Mouse (Mus musculus) urinary bladder, postnatal 25 days (tissue): ENCODE measurements around the gene Rab17.
A peak's percentile ranks its signal among the peaks of the same experiment; 100 is the strongest.

Source experiments
- DNase-seq: peaks from one replicate; pipeline ENCODE4 v3.0.0; 2022; ENCODE audit warnings: low spot score

Rab17 gene

DNA sequence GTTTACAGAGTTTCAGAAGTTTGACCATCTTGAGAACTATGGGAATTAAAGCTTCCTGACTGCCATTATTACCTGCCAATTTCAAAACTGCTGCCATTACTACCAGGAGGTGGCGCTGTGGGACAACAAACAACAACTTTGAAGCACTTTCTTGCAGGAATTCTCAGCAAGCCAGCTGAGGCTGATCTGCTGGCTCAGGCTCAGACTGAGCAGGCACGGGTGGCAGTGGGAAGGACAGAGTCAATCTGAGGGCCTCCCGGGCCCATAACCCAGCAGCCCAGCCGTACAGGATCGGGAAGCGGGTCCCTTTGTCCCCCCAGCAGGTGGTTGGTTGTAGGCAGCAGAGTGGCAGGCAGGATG is 40.9 kb downstream of the Rab17 start:
- peak; percentile 87 for DNase-seq

DNA sequence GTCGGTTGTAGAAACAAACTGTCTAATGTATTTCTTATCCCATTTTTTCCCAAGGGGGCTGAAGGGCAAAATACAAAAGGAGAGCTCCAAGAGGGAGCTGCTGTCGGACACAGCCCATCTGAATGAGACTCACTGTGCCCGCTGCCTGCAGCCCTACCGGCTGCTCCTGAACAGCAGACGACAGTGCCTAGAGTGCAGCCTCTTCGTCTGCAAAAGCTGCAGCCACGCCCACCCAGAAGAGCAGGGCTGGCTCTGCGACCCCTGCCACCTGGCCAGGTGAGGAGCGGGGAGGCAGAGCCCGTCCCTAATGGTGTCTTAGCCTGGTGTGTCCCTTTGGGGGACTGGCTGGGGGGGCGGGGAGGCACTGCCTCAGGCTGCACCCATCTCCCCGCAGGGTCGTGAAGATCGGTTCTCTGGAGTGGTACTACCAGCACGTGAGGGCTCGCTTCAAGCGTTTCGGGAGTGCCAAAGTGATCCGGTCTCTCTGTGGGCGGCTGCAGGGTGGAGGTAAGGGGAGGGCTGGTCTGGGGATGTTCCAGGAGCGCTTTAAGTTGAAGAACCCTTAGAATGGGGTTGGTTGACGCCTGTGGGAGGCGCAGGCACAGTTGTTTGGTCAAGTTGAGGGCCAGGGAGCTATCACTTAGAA is 41.4 kb downstream of the Rab17 start:
- no peak for DNase-seq

DNA sequence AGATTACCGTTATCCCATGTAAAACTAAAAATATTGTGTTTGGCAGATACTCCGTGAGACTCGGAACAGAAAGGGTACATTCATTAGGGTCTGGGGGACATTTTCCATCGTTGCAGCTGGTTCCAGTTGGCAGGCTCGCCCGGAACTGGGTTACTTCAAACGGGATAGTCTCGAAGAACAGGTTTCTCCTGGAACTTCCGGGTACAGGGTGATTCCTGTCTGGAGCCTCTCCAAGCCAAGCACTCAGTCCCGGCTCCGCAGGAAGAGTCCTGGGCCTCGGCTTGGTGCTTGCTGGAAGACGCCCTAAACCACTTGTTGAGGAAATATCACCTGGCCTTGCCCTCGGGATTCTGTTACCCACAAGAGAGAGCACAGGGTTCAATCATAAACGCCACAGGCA is 42.2 kb downstream of the Rab17 start:
- peak; percentile 39 for DNase-seq

DNA sequence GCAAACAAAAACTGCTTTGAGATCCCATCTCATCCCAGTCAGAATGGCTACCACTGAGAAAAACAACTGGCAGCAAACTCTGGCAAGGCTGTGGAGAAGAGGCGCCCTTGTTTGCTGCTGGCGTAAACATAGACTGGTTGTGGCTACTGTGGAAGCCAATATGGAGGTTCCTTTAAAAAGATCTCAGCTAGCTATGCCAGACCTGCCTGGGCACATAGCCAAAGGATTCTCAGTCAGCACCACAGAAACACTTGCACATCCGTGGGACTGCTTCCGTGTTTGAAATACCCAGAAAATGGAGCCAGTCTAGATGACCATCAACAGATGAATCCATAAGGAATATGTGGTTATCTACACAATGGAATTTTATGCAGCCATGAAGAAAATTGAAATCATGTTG is 43.4 kb downstream of the Rab17 start:
- DNase-seq, result no peak

DNA sequence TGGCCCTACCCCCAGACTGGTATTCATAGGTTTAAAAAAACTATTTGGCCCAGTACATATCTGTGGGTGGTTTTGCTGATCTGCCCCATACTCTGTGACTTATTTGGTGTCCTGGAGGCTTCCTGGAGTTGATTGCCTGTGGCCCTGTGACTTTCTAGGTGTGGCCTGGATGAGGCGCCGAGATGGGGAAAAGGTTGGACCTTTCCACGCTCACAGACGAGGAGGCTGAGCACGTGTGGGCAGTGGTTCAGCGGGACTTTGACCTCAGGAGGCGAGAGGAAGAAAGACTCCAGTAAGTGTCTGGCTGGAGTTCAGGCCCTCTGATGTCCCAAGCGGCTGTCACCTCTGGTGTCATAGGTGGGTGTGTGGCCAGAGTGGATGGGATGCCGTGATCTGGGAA is 47.8 kb downstream of the Rab17 start:
- no peak for DNase-seq

DNA sequence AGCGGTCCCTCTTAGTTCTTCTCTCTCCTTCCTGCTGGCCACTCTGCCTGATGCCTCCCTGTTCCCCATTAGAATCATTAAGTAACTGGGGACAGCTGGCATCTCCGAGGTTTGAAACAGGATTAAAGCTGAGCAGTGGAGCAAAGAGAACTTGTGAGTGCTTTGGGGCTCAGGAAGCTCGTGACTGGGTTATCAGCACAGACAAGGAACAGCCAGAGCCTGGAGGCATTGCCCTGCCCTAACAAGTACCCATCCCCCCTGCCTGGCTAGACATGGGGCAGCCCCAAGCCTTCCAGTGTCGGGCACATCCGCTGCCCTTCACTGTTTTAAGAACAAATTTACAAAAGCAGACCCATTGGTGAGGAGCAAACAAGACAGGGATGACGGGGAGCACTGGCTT is 52.0 kb downstream of the Rab17 start:
- DNase-seq, result no peak

DNA sequence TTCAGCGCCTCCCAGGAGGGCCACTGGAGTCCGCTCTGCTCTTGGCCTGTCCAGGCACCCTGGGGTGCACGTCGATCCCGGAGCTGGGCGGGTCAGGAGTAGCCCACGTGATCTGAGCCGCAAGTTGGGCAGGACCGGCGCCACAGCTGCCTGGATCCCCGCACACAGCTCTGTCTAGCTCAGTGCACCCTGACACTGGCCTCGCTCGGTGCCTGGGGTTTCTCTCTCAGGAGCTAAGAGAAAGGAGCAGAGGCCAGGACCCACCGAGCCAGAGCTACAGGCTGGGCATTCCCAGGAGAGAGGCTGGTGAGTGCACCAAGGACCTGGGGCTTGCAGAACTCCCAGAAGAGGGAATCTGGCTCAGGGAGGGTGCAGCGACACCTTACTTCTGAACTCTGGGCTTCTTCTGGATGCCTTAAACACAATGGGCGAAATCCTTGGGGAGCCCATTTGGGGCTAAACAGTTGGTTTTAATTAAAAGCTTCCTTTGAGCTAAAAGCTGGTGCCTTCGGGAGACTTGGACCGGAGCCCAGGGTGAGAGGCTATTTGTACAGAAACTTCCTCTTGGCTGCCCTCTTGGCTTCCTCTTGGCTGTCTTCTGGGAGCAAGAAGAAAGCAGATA is 54.4 kb downstream of the Rab17 start, which contains the start of gene Mlph:
Gene Mlph, plus strand, starts transcription at position 138 of the 622 bp plus-strand sequence.
- peak; percentile 43 for DNase-seq

DNA sequence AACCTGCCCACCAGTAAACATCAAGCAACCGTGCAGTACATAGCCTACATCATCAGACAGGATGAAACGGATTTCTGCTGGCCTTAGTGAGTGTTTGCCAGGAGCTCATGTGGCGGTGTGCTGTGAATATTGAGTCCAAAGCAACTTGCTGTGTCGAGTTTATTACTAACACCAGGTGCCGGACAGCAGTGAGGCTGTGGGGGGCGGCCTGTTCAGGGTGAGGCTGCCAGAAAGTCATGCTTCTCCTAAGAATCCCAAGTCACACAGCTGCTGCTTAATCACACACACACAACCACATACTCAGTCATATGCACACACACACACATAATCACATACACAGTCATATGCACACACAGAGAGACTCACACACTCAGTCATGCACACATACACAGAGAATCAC is 56.2 kb downstream of the Rab17 start:
- DNase-seq, result no peak

DNA sequence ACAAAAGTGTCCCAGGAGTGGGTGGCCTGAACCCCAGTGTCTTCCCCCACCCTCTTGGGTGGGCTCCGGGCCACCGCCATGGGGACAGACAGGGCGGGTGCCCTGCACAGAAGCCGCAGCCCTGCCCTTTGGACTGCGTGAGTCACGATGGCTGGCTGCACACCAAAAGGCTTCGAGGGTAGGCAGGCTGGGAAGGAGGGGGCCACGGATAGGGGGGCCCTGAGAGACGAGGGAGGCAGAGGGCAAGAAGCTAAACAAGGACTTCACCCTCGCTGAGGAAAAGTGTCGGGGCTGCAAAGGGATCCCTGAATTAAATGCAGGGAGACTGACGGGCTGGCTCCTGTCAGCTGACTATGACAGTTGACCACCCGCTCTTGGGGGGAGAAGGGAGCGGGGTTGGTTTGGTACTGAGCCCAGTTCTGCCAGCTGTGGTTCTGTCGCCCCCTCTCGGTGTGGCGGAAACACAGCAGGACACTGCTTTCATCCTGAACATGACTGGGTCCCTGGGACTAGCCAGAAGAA is 59.8 kb downstream of the Rab17 start:
- DNase-seq, result peak; percentile 60

DNA sequence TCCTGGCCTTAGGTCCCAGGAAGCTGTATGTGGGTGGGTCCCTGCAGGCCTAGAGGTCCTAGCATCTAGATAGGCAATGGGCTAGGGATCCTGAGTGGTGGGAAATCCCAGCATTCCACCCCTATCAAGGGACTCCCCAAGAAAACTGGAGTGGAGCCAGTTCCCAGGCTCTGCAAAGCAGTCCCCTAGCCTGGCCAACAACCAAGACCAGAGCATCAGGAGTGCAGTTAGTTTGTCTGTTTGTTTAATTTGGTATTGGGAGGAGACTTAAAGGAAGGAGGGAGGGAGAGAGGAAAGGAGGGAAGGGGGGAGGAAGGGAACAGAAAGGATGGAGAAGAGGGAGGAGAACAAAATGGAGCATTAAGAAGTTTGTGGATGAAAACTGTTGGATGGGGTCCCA is 60.3 kb downstream of the Rab17 start:
- DNase-seq, result no peak
